Mouse (Mus musculus) intestine, embryonic 15.5 days (tissue): Measurements from ENCODE around the gene Ift20. TPM values are rescaled to one million over a fixed set of nuclear protein-coding genes. Genes with fewer than 3 reads are reported as not detected.
"Not testable (repeated sequence)": the region's sequence is repeated elsewhere in the genome, so short reads cannot be mapped to it uniquely, and the experiment has no call there.

Experiments used
- ATAC-seq: fragments of 200-750 bp; cut with Nextera tagmentation; 2 replicates; pipeline ENCODE4 v1.8.0; 2017; ENCODE audit warnings: moderate TSS enrichment, moderate library complexity
- H3K27ac ChIP-seq: fragments of 300-500 bp; sonication (generic); 2 replicates; pipeline ENCODE4 v1.5.1; 2015; ENCODE audit warnings: mild to moderate bottlenecking, inconsistent platforms
- H3K27me3 ChIP-seq: fragments of 300-500 bp; sonication (generic); replicated peaks from 2 replicates; pipeline ENCODE4 v1.6.1; 2015; ENCODE audit warnings: inconsistent platforms
- H3K36me3 ChIP-seq: fragments of 300-500 bp; sonication (generic); 2 replicates; pipeline ENCODE4 v1.6.1; 2015; ENCODE audit warnings: inconsistent platforms
- H3K4me1 ChIP-seq: fragments of 300-500 bp; sonication (generic); replicated peaks from 2 replicates; pipeline ENCODE4 v1.6.1; 2015; ENCODE audit warnings: inconsistent platforms
- H3K4me2 ChIP-seq: fragments of 300-500 bp; sonication (generic); replicated peaks from 2 replicates; pipeline ENCODE4 v1.6.1; 2015; ENCODE audit warnings: mild to moderate bottlenecking, inconsistent platforms
- H3K4me3 ChIP-seq: fragments of 300-500 bp; sonication (generic); replicated peaks from 2 replicates; pipeline ENCODE4 v1.5.1; 2015; ENCODE audit warnings: inconsistent platforms
- H3K9ac ChIP-seq: fragments of 300-500 bp; sonication (generic); 2 replicates; pipeline ENCODE4 v1.6.1; 2015; ENCODE audit warnings: inconsistent platforms
- H3K9me3 ChIP-seq: fragments of 300-500 bp; sonication (generic); 2 replicates; pipeline ENCODE4 v1.6.1; 2016; ENCODE audit warnings: inconsistent platforms
- WGBS: fragments of 180-500 bp; shearing (Covaris S2); methylation state at CpG from one replicate; pipeline ENCODE4 v1.1.7; 2015; 5-methylcytosine and 5-hydroxymethylcytosine counted together
- polyA plus RNA-seq: library from polyadenylated mRNA; unstranded; fragments of >200 nt; fragmentation: Nextera tagmentation; extraction: Ambion mirVana; gene quantifications from 2 replicates; pipeline ENCODE4 v1.2.1, GENCODE M21; 2015

Gene Ift20
- polyA plus RNA-seq, 1 experiment from 2014 or later = 137 TPM

- H3K27me3 ChIP-seq, H3K9me3 ChIP-seq, H3K4me1 ChIP-seq, H3K36me3 ChIP-seq, H3K4me2 ChIP-seq, H3K9ac ChIP-seq, H3K4me3 ChIP-seq, ATAC-seq, H3K27ac ChIP-seq: not testable (repeated sequence)
- WGBS = 86% methylated on average over 4 of the region's 4 CpGs
Measured at GRCm38 (mm10) chr11:78574031-78574430, 37.9 kb downstream of the Ift20 start.

DNA sequence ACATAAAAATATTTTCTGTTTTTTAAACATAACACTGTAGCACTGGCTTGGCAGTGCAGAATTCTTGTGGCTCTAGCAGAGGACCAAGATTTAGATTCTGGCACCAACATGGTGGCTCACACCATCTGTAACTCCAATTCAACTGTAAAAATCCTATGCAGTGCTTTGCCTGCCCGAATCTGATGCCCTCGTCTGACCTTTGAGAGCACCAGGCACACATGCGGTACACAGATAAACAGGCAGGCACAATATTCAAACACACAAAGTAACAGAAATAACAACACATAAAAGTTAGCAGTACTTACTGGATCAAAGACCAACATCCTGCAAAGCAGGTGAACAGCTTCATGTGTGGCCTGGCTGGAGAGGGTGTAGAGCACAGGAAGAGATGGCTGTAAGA lies 38.4 kb downstream of the Ift20 start:
- no peaks in the 10 kb centered on the region for H3K4me1 ChIP-seq
- no peak for ATAC-seq
- no peaks in the 10 kb centered on the region for H3K27me3 ChIP-seq
- no peaks in the 10 kb centered on the region for H3K9me3 ChIP-seq
- no peak overlapping the region for H3K27ac ChIP-seq
- no peak overlapping the region for H3K4me2 ChIP-seq
- H3K4me3 ChIP-seq = no peak overlapping the region
- WGBS = 85% methylated on average over 3 of the region's 3 CpGs
- H3K9ac ChIP-seq = no peak overlapping the region
- H3K36me3 ChIP-seq = 0 out of 2 replicates have a peak, but pooled peaks cover 3% of the 10 kb centered on the region

DNA sequence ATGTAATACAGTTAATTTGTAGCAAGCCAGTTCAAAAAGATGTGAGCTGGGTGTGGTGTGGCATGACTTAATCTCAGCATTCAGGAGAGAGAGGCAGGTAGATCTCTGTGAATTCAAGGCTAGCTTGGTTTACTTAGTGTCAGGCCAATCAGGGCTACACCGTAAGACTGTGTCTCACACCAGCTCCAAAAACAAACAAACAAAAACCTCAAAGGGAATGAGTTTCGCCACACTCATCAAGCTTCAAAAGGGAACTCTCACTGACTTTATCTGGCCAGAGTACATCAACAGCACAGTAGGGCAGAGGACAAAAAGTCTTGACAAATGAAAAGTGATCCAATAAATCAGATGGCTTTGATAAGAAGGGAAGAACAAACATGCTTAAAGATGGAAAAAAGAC lies 38.8 kb downstream of the Ift20 start:
- Histone ChIP-seq H3K4me3 (no peak overlapping the region), H3K36me3 (0 out of 2 replicates have a peak, but pooled peaks cover 3% of the 10 kb centered on the region)
- ATAC-seq = no peak

DNA sequence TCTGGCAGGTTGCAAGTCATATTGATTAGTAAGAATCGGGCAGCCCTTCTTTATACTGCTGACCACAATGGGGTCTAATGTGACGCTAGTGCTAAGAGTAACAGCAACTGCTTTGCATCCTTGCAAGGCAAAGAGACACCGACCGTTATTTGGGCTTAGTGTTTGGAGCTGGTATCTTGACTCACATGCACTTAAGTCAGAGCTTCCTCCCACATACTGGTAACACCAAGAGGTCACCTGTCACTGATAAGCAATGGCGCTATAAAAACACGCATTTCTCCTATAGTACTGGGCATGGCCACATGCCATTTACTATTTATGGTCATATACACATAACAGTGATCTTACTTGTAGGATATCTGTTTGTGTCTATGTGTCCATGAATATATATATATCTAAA lies 46.7 kb downstream of the Ift20 start:
- no peak overlapping the region for H3K4me3 ChIP-seq
- 85% methylated on average over 6 of the region's 6 CpGs for WGBS
- ATAC-seq = no peak
- no peaks in the 10 kb centered on the region for H3K27me3 ChIP-seq
- no peaks in the 10 kb centered on the region for H3K9me3 ChIP-seq
- no peaks in the 10 kb centered on the region for H3K4me1 ChIP-seq
- H3K9ac ChIP-seq = no peak overlapping the region
- H3K36me3 ChIP-seq = peaks cover 12% of the 10 kb centered on the region
- H3K4me2 ChIP-seq = no peak overlapping the region
- H3K27ac ChIP-seq = no peak overlapping the region

More for the DNA sequence above, 38.8 kb downstream of the Ift20 start:
- H3K4me1 ChIP-seq = no peaks in the 10 kb centered on the region
- no peak overlapping the region for H3K4me2 ChIP-seq
- H3K9me3 ChIP-seq = no peaks in the 10 kb centered on the region
- no peak overlapping the region for H3K9ac ChIP-seq
- no peak overlapping the region for H3K27ac ChIP-seq
- WGBS = 46% methylated on average over 2 of the region's 2 CpGs
- H3K27me3 ChIP-seq = no peaks in the 10 kb centered on the region

DNA sequence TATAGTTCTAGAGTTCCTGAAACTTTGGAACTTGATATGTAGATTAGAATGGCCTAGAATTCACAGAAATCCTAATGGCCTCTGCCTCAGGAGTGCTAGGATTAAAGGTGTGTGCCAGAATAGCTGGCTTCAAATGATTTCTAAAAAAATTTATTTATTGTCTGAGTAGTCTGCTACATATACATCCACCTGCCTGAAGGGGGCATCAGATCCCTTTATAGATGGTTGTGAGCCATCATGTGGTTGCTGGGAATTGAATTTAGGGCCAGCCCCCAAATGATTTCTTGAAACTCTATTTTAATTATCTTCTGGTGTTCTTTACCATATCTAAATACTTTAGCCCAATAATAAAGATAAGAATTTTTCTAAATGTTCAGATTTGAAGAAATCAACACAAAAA lies 49.9 kb downstream of the Ift20 start:
- ATAC-seq = no peak
- Histone ChIP-seq H3K9me3 (no peaks in the 10 kb centered on the region), H3K4me2 (no peak overlapping the region), H3K36me3 (peaks cover 4% of the 10 kb centered on the region), H3K27ac (no peak overlapping the region), H3K4me1 (no peaks in the 10 kb centered on the region), H3K9ac (no peak overlapping the region), H3K27me3 (no peaks in the 10 kb centered on the region), H3K4me3 (no peak overlapping the region)

DNA sequence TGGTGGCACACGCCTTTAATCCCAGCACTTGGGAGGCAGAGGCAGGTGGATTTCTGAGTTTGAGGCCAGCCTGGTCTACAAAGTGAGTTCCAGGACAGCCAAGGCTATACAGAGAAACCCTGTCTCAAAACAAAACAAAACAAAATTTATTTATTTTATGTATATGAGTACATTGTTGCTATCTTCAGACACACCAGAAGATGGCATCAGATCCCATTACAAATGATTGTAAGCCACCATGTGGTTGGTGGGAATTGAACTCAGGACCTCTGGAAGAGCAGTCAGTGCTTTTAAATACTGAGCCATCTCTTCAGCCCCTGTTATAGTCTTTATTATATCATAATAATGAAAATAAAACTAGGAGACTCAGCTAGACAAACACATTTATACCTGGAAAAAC lies 51.5 kb downstream of the Ift20 start:
- WGBS = 98% methylated on average over 1 of the region's 1 CpGs

More for the DNA sequence above, 51.5 kb downstream of the Ift20 start:
- H3K4me2 ChIP-seq, H3K27ac ChIP-seq, H3K36me3 ChIP-seq, H3K9ac ChIP-seq, H3K4me3 ChIP-seq, H3K9me3 ChIP-seq, H3K4me1 ChIP-seq, H3K27me3 ChIP-seq, ATAC-seq: not testable (repeated sequence)

Other genes starting within 250 kb of the Ift20 start
- 0.16 and 0.33 TPM in 2 replicates for gene BC030499, start 245.5 kb upstream of the Ift20 start, polyA plus RNA-seq
- 26.8 and 28.3 TPM in 2 replicates for gene Spag5, start 234.8 kb upstream of the Ift20 start, polyA plus RNA-seq
- gene Aldoc, start 213.4 kb upstream of the Ift20 start, polyA plus RNA-seq = 23.1 and 29.0 TPM in 2 replicates
- 78.6 and 85.0 TPM in 2 replicates for gene Pigs, start 207.9 kb upstream of the Ift20 start, polyA plus RNA-seq
- gene Unc119, start 192.9 kb upstream of the Ift20 start, polyA plus RNA-seq = 33.5 and 34.6 TPM in 2 replicates
- not detected in 2 replicates for gene Foxn1, start 149.8 kb upstream of the Ift20 start, polyA plus RNA-seq
- gene Slc13a2, start 114.1 kb upstream of the Ift20 start, polyA plus RNA-seq = 1.3 and 2.5 TPM in 2 replicates
- 12.2 and 13.3 TPM in 2 replicates for gene Slc46a1, start 70.7 kb upstream of the Ift20 start, polyA plus RNA-seq
- gene Sarm1, start 38.6 kb upstream of the Ift20 start, polyA plus RNA-seq = 2.1 and 2.7 TPM in 2 replicates
- 22.4 and 34.2 TPM in 2 replicates for gene Vtn, start 37.3 kb upstream of the Ift20 start, polyA plus RNA-seq
- gene Sebox, start 32.9 kb upstream of the Ift20 start, polyA plus RNA-seq = not detected in 2 replicates
- 54.1 and 56.9 TPM in 2 replicates for gene Tmem199, start 24.2 kb upstream of the Ift20 start, polyA plus RNA-seq
- 147 and 149 TPM in 2 replicates for gene Poldip2, start 24.2 kb upstream of the Ift20 start, polyA plus RNA-seq
- gene Tnfaip1, start within 50 bp of the Ift20 start, polyA plus RNA-seq = 81.2 and 82.2 TPM in 2 replicates
- gene Tmem97, start 14.4 kb downstream of the Ift20 start, polyA plus RNA-seq = 182 and 269 TPM in 2 replicates
- 9.9 and 10.3 TPM in 2 replicates for gene Nlk, start 161.0 kb downstream of the Ift20 start, polyA plus RNA-seq
- gene Ccnq, start 215.4 kb downstream of the Ift20 start, polyA plus RNA-seq = 39.8 and 40.6 TPM in 2 replicates